Mouse (Mus musculus) neural tube, postnatal 0 days (tissue): ENCODE results near the gene Gm15294. TPM values are rescaled to one million over a fixed set of nuclear protein-coding genes. Genes with fewer than 3 reads are reported as not detected.

ENCODE experiments used
- polyA plus RNA-seq: library from polyadenylated mRNA; unstranded; fragments of >200 nt; fragmentation: Nextera tagmentation; extraction: Ambion mirVana; gene quantifications from 2 replicates; pipeline ENCODE4 v1.2.1, GENCODE M21; 2015

The Gm15294 gene
- polyA plus RNA-seq: not detected in 2 replicates

GRCm38 (mm10) chrX:141875135-141875534 is at the start of gene Gm15294:
Gene Gm15294, minus strand, starts transcription at chrX:141875235.

Other genes starting within 250 kb of the Gm15294 start
- gene Irs4, start 150.0 kb downstream of the Gm15294 start, polyA plus RNA-seq: 1.5 and 1.8 TPM in 2 replicates